Mouse (Mus musculus) kidney, embryonic 16.5 days (tissue): ENCODE measurements at regions not wholly inside any gene's neighbourhood (a gene's known extent, or its start where the extent isn't known, plus 50 kb on each side); places are given as distances from the start of the nearest gene placed in this dataset.

ENCODE experiments used
- ATAC-seq: fragments of 200-750 bp; cut with Nextera tagmentation; 2 replicates; pipeline ENCODE4 v1.8.0; 2017; ENCODE audit warnings: moderate TSS enrichment; ENCODE audit not compliant: low FRiP score, low TSS enrichment
- H3K27ac ChIP-seq: fragments of 300-500 bp; sonication (generic); 2 replicates; pipeline ENCODE4 v1.5.1; 2014; ENCODE audit warnings: low read length
- H3K27me3 ChIP-seq: fragments of 300-500 bp; sonication (generic); 2 replicates; pipeline ENCODE4 v1.6.1; 2014; ENCODE audit warnings: low read length, control low read depth, mixed read lengths; ENCODE audit not compliant: insufficient read depth
- H3K36me3 ChIP-seq: fragments of 300-500 bp; sonication (generic); 2 replicates; pipeline ENCODE4 v1.6.1; 2014; ENCODE audit warnings: low read length, control low read depth, mixed read lengths; ENCODE audit not compliant: insufficient read depth
- H3K4me1 ChIP-seq: fragments of 300-500 bp; sonication (generic); 2 replicates; pipeline ENCODE4 v1.6.1; 2014; ENCODE audit warnings: low read length, control low read depth, mixed read lengths; ENCODE audit not compliant: insufficient read depth
- H3K4me2 ChIP-seq: fragments of 300-500 bp; sonication (generic); replicated peaks from 2 replicates; pipeline ENCODE4 v1.6.1; 2014; ENCODE audit warnings: low read depth, low read length
- H3K4me3 ChIP-seq: fragments of 300-500 bp; sonication (generic); 2 replicates; pipeline ENCODE4 v1.5.1; 2014; ENCODE audit warnings: mild to moderate bottlenecking, low read length
- H3K9ac ChIP-seq: fragments of 300-500 bp; sonication (generic); replicated peaks from 2 replicates; pipeline ENCODE4 v1.6.1; 2014; ENCODE audit warnings: low read length
- H3K9me3 ChIP-seq: fragments of 300-500 bp; sonication (generic); 2 replicates; pipeline ENCODE4 v1.6.1; 2016; ENCODE audit warnings: low read length, control low read depth
- WGBS: fragments of 180-500 bp; shearing (Covaris S2); extraction: QIAGEN DNeasy Blood & Tissue Kit; methylation state at CpG from one replicate; pipeline ENCODE4 v1.1.7; 2014; 5-methylcytosine and 5-hydroxymethylcytosine counted together

DNA sequence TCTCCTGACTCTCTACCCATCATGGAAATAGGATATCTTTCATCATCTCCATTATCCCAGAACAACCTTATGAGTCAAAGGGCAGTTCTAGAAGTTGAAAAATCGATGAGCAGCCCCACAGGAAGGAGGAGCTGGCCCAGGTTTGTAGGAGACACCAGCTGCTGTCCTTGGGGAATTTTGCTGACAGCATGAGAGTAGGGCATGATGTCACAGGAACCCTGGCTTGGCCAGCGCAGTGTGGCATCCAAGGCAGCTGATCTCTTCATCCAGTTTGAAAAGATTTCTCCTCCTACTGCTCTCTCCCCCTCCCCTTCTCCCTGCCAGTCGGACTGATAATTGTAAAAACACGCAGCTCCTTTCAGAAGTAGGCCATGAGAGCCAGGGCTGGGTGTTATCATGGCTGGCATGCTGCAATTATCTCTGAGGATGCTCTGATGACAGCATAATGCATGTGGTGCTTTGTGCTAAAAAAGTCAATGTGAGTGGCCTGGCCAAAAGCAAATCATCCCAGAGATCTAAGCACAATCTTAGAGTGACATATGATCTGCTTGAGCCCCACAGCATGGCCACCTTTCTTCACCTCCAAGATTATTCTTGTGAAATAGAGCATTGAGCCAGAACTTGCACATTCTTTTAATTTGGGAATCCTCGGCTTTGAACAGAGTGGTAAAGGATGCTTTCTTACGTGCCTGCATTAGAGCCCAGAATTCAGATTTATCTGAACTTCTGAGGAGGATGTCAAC lies 54.2 kb downstream of the Gjd2 start:
- Histone ChIP-seq H3K9me3 (no peaks in the 10 kb centered on the region), H3K9ac (no peak overlapping the region), H3K4me3 (no peak overlapping the region), H3K27me3 (no peaks in the 10 kb centered on the region), H3K4me2 (no peak overlapping the region), H3K27ac (no peak overlapping the region), H3K4me1 (no peaks in the 10 kb centered on the region), H3K36me3 (no peaks in the 10 kb centered on the region)
- peak; percentile 73; the same call in 1 of the 2 replicates for ATAC-seq
- 34% methylated on average over 6 of the region's 6 CpGs for WGBS

- Histone ChIP-seq H3K36me3 (no peaks in the 10 kb centered on the region), H3K27me3 (no peaks in the 10 kb centered on the region), H3K4me1 (no peaks in the 10 kb centered on the region), H3K27ac (no peak overlapping the region), H3K4me2 (no peak overlapping the region), H3K9ac (no peak overlapping the region), H3K9me3 (no peaks in the 10 kb centered on the region), H3K4me3 (no peak overlapping the region)
- no peak for ATAC-seq
These were observed 60.9 kb downstream of the Gjd2 start for GRCm38 (mm10) chr2:113952480-113952879.

DNA sequence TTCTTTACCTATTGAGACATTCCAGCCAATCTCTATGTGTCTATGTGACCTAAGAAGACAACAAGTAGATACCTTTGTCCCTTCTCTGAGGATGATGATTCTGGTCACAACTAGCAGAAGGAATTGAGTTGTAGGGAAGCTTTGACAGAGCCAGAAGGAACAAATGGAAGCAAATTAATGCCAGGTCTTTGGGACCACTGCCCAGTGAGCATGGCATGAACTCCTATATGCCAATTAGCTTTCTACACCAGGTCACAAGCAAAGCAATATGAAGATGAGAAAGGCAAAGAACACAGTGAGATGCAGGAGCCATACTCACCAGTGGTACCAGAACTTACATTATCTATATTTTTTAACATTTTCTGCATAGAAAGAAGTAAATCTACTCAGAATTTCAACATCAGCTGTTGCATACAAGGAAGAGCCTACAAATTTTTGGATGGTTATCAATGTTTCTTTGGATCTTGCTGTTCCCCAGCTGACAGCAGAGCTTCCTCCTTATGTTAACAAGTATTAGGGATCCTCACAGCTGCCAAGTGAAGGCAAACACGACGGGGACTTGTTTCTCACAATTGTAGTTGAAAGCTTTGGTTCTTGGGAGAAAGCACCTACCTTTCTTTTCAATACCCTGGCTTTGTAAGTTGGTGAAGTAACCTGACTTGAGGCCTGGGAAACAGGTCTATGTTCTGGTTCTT lies 64.0 kb downstream of the Gjd2 start:
- WGBS = 73% methylated on average over 2 of the region's 2 CpGs
- Histone ChIP-seq H3K9ac (no peak overlapping the region), H3K36me3 (no peaks in the 10 kb centered on the region), H3K4me2 (no peak overlapping the region), H3K4me1 (no peaks in the 10 kb centered on the region), H3K27me3 (no peaks in the 10 kb centered on the region), H3K9me3 (no peaks in the 10 kb centered on the region), H3K27ac (no peak overlapping the region), H3K4me3 (no peak overlapping the region)
- no peak for ATAC-seq

- Histone ChIP-seq H3K9ac (no peak overlapping the region), H3K36me3 (no peaks in the 10 kb centered on the region), H3K9me3 (no peaks in the 10 kb centered on the region), H3K27ac (no peak overlapping the region), H3K4me2 (no peak overlapping the region), H3K4me3 (no peak overlapping the region), H3K27me3 (no peaks in the 10 kb centered on the region), H3K4me1 (no peaks in the 10 kb centered on the region)
- WGBS = 87% methylated on average over 4 of the region's 4 CpGs
- ATAC-seq = no peak
These were observed 81.7 kb downstream of the Gjd2 start for GRCm38 (mm10) chr2:113931689-113932088.

- H3K9ac ChIP-seq = no peak overlapping the region
- no peaks in the 10 kb centered on the region for H3K9me3 ChIP-seq
- 36% methylated on average over 1 of the region's 1 CpGs for WGBS
- H3K4me2 ChIP-seq = no peak overlapping the region
- no peak for ATAC-seq
- H3K4me1 ChIP-seq = no peaks in the 10 kb centered on the region
- H3K4me3 ChIP-seq = no peak overlapping the region
- no peaks in the 10 kb centered on the region for H3K27me3 ChIP-seq
- H3K36me3 ChIP-seq = no peaks in the 10 kb centered on the region
- H3K27ac ChIP-seq = no peak overlapping the region
These were observed 82.5 kb downstream of the Gjd2 start for GRCm38 (mm10) chr2:113930948-113931347.

DNA sequence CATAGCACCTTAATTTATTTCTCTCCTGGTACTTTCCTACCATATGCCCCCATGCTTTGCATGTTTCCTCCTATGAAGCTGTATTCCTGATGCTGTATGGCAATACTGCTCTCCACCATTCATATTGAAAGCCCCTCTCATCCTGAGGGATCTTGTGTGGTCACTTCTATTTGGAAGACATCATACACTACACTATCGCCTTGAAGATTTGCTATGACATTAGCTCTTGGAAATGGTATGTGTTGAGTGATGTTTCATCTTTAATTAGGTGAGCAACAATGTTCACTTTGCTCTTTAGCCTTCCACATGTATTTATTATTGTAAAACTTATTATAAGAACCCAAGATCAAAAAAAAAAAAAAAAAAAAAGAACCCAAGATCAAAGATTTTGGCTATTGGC lies 81.2 kb upstream of the Arhgap11a start:
- Histone ChIP-seq H3K9ac (no peak overlapping the region), H3K36me3 (no peaks in the 10 kb centered on the region), H3K9me3 (no peaks in the 10 kb centered on the region), H3K4me1 (no peaks in the 10 kb centered on the region), H3K4me3 (no peak overlapping the region), H3K27ac (no peak overlapping the region), H3K27me3 (no peaks in the 10 kb centered on the region), H3K4me2 (no peak overlapping the region)
- WGBS = 100% methylated on average over 1 of the region's 1 CpGs
- no peak for ATAC-seq

GRCm38 (mm10) chr2:113924138-113924537 lies 75.7 kb upstream of the Arhgap11a start:
- WGBS = 31% methylated on average over 2 of the region's 2 CpGs
- no peak for ATAC-seq
- H3K4me2 ChIP-seq = no peak overlapping the region

DNA sequence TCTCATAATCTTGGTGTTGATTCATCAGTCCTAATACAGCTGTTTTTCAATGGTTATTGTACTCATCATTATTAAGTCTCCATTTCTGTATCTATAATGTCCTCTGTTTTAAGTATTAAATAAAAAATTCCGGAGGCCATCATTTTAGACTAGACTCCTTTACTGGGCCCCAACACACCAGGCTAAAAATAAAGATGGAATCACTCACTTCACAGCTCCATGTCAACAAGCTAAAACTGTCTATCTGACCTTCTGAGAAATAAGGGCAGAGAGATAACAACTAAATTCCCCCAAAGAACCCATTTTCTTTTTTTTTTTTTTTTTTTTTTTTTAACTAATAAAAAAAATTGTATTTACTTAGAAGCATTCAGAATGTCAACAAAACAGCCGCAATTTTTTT lies 70.5 kb upstream of the Arhgap11a start:
- ATAC-seq = no peak
- H3K27ac ChIP-seq = no peak overlapping the region
- WGBS = 89% methylated on average over 1 of the region's 2 CpGs

More at GRCm38 (mm10) chr2:113924138-113924537, 75.7 kb upstream of the Arhgap11a start:
- H3K4me3 ChIP-seq = no peak overlapping the region
- no peaks in the 10 kb centered on the region for H3K9me3 ChIP-seq
- no peaks in the 10 kb centered on the region for H3K36me3 ChIP-seq
- no peak overlapping the region for H3K9ac ChIP-seq
- no peak overlapping the region for H3K27ac ChIP-seq
- H3K27me3 ChIP-seq = no peaks in the 10 kb centered on the region
- H3K4me1 ChIP-seq = no peaks in the 10 kb centered on the region

GRCm38 (mm10) chr2:113914248-113914647 lies 65.8 kb upstream of the Arhgap11a start:
- H3K4me1 ChIP-seq = no peaks in the 10 kb centered on the region
- no peaks in the 10 kb centered on the region for H3K27me3 ChIP-seq
- H3K36me3 ChIP-seq = no peaks in the 10 kb centered on the region
- H3K9ac ChIP-seq = no peak overlapping the region
- 28% methylated on average over 2 of the region's 2 CpGs for WGBS
- H3K4me3 ChIP-seq = no peak overlapping the region
- no peak for ATAC-seq
- H3K27ac ChIP-seq = no peak overlapping the region
- no peak overlapping the region for H3K4me2 ChIP-seq
- H3K9me3 ChIP-seq = no peaks in the 10 kb centered on the region

More for the DNA sequence above, 70.5 kb upstream of the Arhgap11a start:
- H3K4me1 ChIP-seq = no peaks in the 10 kb centered on the region
- no peaks in the 10 kb centered on the region for H3K36me3 ChIP-seq
- no peaks in the 10 kb centered on the region for H3K27me3 ChIP-seq
- no peak overlapping the region for H3K9ac ChIP-seq
- H3K4me3 ChIP-seq = no peak overlapping the region
- no peak overlapping the region for H3K4me2 ChIP-seq
- no peaks in the 10 kb centered on the region for H3K9me3 ChIP-seq

DNA sequence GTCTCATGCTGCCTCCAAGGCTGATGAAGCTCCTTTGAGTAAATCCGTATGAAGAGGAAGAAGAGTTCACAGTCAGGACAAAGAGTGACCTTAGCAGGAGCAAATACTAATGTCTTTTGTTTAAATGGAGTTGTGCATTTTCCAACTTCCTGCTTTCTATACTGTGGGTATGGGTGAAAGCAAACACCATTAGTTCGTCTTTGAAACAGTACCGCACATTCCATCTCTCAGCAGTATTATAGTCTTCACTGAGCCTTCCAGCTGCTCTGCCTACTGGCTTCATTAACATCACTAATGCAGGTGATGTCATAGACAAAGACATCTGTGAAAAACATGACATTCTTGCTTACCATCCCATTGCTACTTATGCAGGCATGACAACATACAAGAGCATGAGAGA lies 62.7 kb upstream of the Arhgap11a start:
- Histone ChIP-seq H3K4me3 (no peak overlapping the region), H3K4me1 (no peaks in the 10 kb centered on the region), H3K27me3 (no peaks in the 10 kb centered on the region), H3K36me3 (no peaks in the 10 kb centered on the region), H3K4me2 (no peak overlapping the region), H3K9ac (no peak overlapping the region), H3K27ac (no peak overlapping the region), H3K9me3 (no peaks in the 10 kb centered on the region)
- 79% methylated on average over 3 of the region's 3 CpGs for WGBS
- ATAC-seq = no peak
